Mouse (Mus musculus) limb, embryonic 15.5 days (tissue): Measurements from ENCODE around the gene Srr. TPM values are rescaled to one million over a fixed set of nuclear protein-coding genes. Genes with fewer than 3 reads are reported as not detected.

ENCODE experiments used
- microRNA-seq: library from miRNA; unstranded; fragments of <30 nt; microRNA quantifications from one replicate; pipeline ENCODE4, GENCODE M21; 2016
- polyA plus RNA-seq: library from polyadenylated mRNA; unstranded; fragments of >200 nt; fragmentation: Nextera tagmentation; extraction: Ambion mirVana; gene quantifications from 2 replicates; pipeline ENCODE4 v1.2.1, GENCODE M21; 2015

Gene Srr
- polyA plus RNA-seq, 1 experiment from 2014 or later: 29.1 TPM

Small RNA genes lying within 50 kb of the gene (microRNA-seq; reads per million reads assigned to microRNA genes)
- not detected for gene Mir6926

Other genes starting within 250 kb of the Srr start
- gene Pafah1b1, start 201.3 kb downstream of the Srr start, polyA plus RNA-seq: 44.7 and 46.2 TPM in 2 replicates
- gene Mettl16, start 155.1 kb downstream of the Srr start, polyA plus RNA-seq: 47.3 and 49.0 TPM in 2 replicates
- gene Mnt, start 95.0 kb downstream of the Srr start, polyA plus RNA-seq: 5.1 and 5.4 TPM in 2 replicates
- gene Sgsm2, start 28.9 kb downstream of the Srr start, polyA plus RNA-seq: 5.8 and 6.6 TPM in 2 replicates
- 45.4 and 46.6 TPM in 2 replicates for gene Tsr1, start 27.9 kb downstream of the Srr start, polyA plus RNA-seq
- 14.6 and 17.6 TPM in 2 replicates for gene Smg6, start 125 bp downstream of the Srr start, polyA plus RNA-seq
- 17.2 and 21.2 TPM in 2 replicates for gene Hic1, start 243.6 kb upstream of the Srr start, polyA plus RNA-seq